Mouse (Mus musculus) thymus, postnatal 10 days (tissue): ENCODE measurements around the gene Chst10.

Experiments used
- DNase-seq, 2 experiments: peaks; one replicate each; pipeline ENCODE4 v3.0.0; 2021; ENCODE audit warnings: low spot score in 2 of 2

The Chst10 gene

GRCm38 (mm10) chr1:38817268-38817667 lies 80.7 kb downstream of the Chst10 start:
- no peak for DNase-seq

- no peak for DNase-seq
Measured at GRCm38 (mm10) chr1:38816306-38816705, 81.7 kb downstream of the Chst10 start.
